Mouse (Mus musculus) spleen, postnatal 10 days (tissue): Measurements from ENCODE around the gene Sez6.

ENCODE experiments used
- DNase-seq, 2 experiments: peaks; one replicate each; pipeline ENCODE4 v3.0.0; 2021 to 2022; ENCODE audit warnings: low spot score in 2 of 2

Sez6 gene

GRCm38 (mm10) chr11:77930751-77931540 lies at the start of gene Sez6:
Gene Sez6, plus strand, starts transcription at chr11:77930800.
- peak; percentile 35 to 83 for DNase-seq

GRCm38 (mm10) chr11:77884524-77885245 lies 45.9 kb upstream of the Sez6 start:
- DNase-seq: no peak

- DNase-seq: no peak
Measured at GRCm38 (mm10) chr11:77885246-77885575, 45.4 kb upstream of the Sez6 start.

DNA sequence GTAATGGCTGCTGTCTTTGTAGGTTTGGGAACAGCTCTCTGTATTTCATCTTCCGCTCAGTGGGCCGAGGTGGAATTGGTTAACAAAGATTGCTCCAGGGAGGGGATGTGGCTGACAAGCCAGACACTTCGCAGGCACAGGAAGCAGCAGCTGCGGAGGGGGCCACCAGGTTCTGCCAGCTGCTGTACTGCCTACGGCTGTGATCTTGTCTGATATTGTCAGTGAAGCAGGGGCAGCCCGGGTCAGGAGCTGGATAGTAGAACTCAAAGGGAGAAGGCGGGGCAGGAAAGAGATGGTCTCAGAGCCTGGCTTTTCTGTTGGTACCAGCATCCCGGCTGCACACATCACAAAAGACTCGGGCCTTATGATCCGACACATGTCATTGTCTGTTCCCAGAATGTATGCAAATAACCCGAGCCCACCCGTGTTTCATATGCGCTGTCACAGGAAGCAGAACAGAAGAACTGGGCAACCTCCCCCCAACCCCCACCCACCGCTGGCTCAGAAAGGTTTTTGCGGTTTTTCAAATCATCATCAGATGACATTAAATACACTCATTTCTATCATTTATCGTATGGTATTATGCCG lies 43.1 kb upstream of the Sez6 start:
- DNase-seq: peak; percentile 25 to 58

- DNase-seq: no peak
Measured at GRCm38 (mm10) chr11:77888846-77889245, 41.8 kb upstream of the Sez6 start.

GRCm38 (mm10) chr11:77889484-77889883 lies 41.1 kb upstream of the Sez6 start:
- DNase-seq: no peak

- DNase-seq: no peak
Measured at GRCm38 (mm10) chr11:77890648-77891258, 39.8 kb upstream of the Sez6 start.

- no peak for DNase-seq
Measured at GRCm38 (mm10) chr11:77892883-77893282, 37.7 kb upstream of the Sez6 start.

DNA sequence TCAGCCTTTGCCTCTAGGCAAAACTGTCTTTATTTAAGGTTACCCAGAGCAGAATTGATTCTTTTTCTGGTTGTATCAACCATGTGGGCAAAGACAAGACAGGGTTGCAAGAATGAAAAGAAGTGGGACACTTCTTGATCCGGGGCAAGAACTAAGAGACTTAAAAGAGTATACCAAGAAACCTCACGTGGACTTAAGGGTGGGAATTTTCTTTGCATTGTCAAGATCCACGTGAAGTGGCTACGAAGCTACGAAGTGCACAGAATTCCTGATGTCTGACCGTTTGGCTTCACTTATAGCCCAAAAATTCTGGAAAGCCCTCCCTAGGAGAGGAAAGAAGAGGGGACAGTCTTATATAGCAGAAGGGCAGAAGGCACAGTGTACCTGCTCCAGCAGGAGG lies 37.3 kb upstream of the Sez6 start:
- no peak for DNase-seq

- DNase-seq: peak in 1 of 2 experiments; percentile 45
Measured at GRCm38 (mm10) chr11:77893787-77894718, 36.5 kb upstream of the Sez6 start, which contains the start of gene Pipox. Gene Pipox, minus strand, starts transcription at chr11:77894096.

GRCm38 (mm10) chr11:77894967-77895366 lies 35.6 kb upstream of the Sez6 start:
- DNase-seq: no peak

- DNase-seq: no peak
Measured at GRCm38 (mm10) chr11:77896011-77896410, 34.6 kb upstream of the Sez6 start.

- DNase-seq: no peak
Measured at GRCm38 (mm10) chr11:77896480-77896819, 34.1 kb upstream of the Sez6 start.

GRCm38 (mm10) chr11:77896820-77897805 lies 33.5 kb upstream of the Sez6 start:
- no peak for DNase-seq

DNA sequence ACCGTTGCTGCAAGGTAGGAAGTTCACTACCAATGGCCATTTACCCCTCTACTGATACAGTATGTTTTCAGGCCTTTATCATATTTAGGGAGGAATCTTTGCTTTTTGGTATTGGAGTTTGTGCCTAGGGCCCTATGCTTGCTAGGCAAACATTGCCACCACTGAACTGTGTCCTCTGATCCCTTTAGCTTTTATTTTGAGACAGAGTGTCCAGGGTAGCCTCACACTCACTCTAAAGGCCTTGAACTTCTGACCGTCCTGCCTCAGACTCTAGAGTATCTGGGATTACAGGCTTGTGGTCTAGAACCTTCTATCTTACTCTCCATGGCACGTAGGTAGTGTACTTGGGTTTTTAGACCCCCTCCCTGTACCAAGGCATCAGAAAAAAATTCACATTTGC lies 30.4 kb upstream of the Sez6 start:
- no peak for DNase-seq

- DNase-seq: no peak
Measured at GRCm38 (mm10) chr11:77900696-77901095, 29.9 kb upstream of the Sez6 start.

- DNase-seq: no peak
Measured at GRCm38 (mm10) chr11:77901366-77901765, 29.2 kb upstream of the Sez6 start.

DNA sequence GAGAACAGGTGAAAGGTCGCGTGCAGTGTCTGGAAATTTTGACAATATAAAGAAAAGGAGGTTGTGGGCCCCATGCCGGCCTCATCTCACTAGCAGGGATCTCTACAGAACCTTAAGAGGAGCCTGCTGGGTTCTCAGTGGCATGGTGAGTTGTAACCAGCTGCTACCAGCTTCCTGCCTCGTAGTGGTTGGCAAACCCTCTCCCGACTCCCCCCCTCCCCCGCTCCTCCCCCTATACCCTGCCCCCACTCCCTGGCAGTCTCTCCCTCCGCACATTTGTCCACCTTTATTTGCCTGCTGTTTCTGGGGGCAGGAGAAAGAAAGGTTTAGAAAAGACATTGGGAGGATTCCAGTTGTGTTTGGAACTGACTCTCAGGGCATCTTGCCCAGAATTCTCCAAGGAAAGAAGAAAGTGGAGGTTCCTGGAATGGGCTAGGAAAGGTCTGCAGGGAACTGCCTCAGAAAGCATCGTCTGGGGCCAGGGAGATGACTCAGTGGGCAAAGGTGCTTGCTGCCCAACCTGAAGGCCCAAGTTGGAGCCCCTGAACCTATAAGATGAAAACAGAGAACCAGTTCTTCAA lies 28.7 kb upstream of the Sez6 start:
- DNase-seq: no peak

DNA sequence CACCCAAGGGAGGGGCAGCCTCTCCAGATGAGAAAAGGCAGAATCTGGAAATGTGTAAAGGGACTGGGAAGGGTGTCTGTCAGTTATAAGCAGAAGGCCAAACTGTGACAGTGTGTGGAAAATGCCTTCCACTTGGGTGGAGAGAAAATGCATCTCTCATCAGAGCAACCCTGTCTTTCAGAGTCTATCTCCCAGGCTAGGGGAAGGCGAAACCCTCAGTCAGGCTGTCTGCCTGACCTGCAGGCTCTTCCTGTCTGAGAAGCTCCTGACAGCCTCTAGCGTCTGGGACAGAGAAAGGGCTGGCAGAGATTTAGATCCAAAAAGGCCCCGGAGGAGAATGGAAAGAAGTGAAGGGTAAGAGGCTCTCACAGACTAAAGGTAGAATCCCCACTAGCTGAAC lies 26.8 kb upstream of the Sez6 start:
- DNase-seq: no peak

DNA sequence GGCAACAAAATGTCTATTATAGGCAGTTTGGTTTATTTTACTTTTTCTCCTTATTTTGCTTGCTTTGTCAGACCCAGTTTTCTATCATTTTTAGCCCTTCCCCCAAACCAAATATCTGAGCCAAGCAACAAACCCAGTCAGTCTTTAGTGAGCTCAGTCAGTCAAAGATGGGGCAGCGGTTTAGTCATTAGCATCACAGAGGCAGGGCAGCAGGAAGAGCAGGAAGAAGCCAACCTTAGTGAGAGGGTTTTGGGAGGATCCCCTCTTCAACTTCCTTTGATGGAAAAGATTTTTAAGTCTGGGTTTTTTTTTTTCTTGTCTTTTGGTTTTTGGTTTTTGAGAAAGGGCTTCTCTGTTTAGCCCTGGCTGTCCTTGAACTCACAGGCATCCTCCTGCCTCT lies 25.9 kb upstream of the Sez6 start:
- no peak for DNase-seq
